Mouse (Mus musculus): ENCODE results near the gene Faah.

GRCm38 (mm10) chr4:115963751-115964150 is 54.0 kb downstream of the Faah start:
- TF ChIP-seq POLR2A (IDR thresholded peaks at IDR 0.05; ENCODE audit: borderline replicate concordance, control insufficient read depth, low read depth, low read length) (no peak), CTCF (IDR thresholded peaks at IDR 0.05; ENCODE audit: control insufficient read depth, insufficient read depth, low read length) (no peak)

Measured in bone marrow, adult 2 months (tissue).